Mouse (Mus musculus): ENCODE measurements around the gene Lmbr1l.

- TF ChIP-seq POLR2A (IDR thresholded peaks at IDR 0.05; ENCODE audit: insufficient read depth, low read depth, low read length) (no peak), CTCF (IDR thresholded peaks at IDR 0.05; ENCODE audit: insufficient read depth, low read depth, low read length) (peak; percentile 6; the same call in 1 of the 2 replicates)
Observed at GRCm38 (mm10) chr15:98880978-98881655, 36.9 kb downstream of the Lmbr1l start.
